Mouse (Mus musculus): ENCODE results near the gene Anxa8. TPM values are rescaled to one million over a fixed set of nuclear protein-coding genes. Genes with fewer than 3 reads are reported as not detected.

Gene Anxa8
- 0.86 TPM for polyA plus RNA-seq (2015; fragmentation: Illumina TruSeq; extraction: RNeasy Lipid Tissue Mini Kit (QIAGEN cat#74804); ENCODE audit: low read depth, low replicate concordance)

GRCm38 (mm10) chr14:34085731-34086130 is at the start of gene Anxa8:
Gene Anxa8 (plus strand): TSS chr14:34085981.

GRCm38 (mm10) chr14:34052516-34052915 is 33.3 kb upstream of the Anxa8 start, which contains the start of gene Antxrl:
Gene Antxrl (plus strand): TSS chr14:34052707.

GRCm38 (mm10) chr14:34102601-34103000 is 16.8 kb downstream of the Anxa8 start, which contains the start of gene A630023A22Rik:
Gene A630023A22Rik (minus strand): TSS chr14:34102754.

Other genes starting within 250 kb of the Anxa8 start
- 3.0 TPM for gene Gdf10, start 162.4 kb upstream of the Anxa8 start, polyA plus RNA-seq (2015; fragmentation: Illumina TruSeq; extraction: RNeasy Lipid Tissue Mini Kit (QIAGEN cat#74804); ENCODE audit: low read depth, low replicate concordance)
- gene Gdf2, start 144.9 kb upstream of the Anxa8 start, polyA plus RNA-seq (2015; fragmentation: Illumina TruSeq; extraction: RNeasy Lipid Tissue Mini Kit (QIAGEN cat#74804); ENCODE audit: low read depth, low replicate concordance) = not detected
- gene Rbp3, start 132.0 kb upstream of the Anxa8 start, polyA plus RNA-seq (2015; fragmentation: Illumina TruSeq; extraction: RNeasy Lipid Tissue Mini Kit (QIAGEN cat#74804); ENCODE audit: low read depth, low replicate concordance) = 0.10 TPM
- gene Zfp488, start 107.2 kb upstream of the Anxa8 start, polyA plus RNA-seq (2015; fragmentation: Illumina TruSeq; extraction: RNeasy Lipid Tissue Mini Kit (QIAGEN cat#74804); ENCODE audit: low read depth, low replicate concordance) = 2.4 TPM
- not detected for gene Gm30083, start 70.8 kb upstream of the Anxa8 start, polyA plus RNA-seq (2015; fragmentation: Illumina TruSeq; extraction: RNeasy Lipid Tissue Mini Kit (QIAGEN cat#74804); ENCODE audit: low read depth, low replicate concordance)
- not detected for gene Gm5460, start 69.2 kb upstream of the Anxa8 start, polyA plus RNA-seq (2015; fragmentation: Illumina TruSeq; extraction: RNeasy Lipid Tissue Mini Kit (QIAGEN cat#74804); ENCODE audit: low read depth, low replicate concordance)
- not detected for gene Antxrl, start 33.3 kb upstream of the Anxa8 start, polyA plus RNA-seq (2015; fragmentation: Illumina TruSeq; extraction: RNeasy Lipid Tissue Mini Kit (QIAGEN cat#74804); ENCODE audit: low read depth, low replicate concordance)
- not detected for gene A630023A22Rik, start 16.8 kb downstream of the Anxa8 start, polyA plus RNA-seq (2015; fragmentation: Illumina TruSeq; extraction: RNeasy Lipid Tissue Mini Kit (QIAGEN cat#74804); ENCODE audit: low read depth, low replicate concordance)
- gene Npy4r, start 66.5 kb downstream of the Anxa8 start, polyA plus RNA-seq (2015; fragmentation: Illumina TruSeq; extraction: RNeasy Lipid Tissue Mini Kit (QIAGEN cat#74804); ENCODE audit: low read depth, low replicate concordance) = not detected
- 0.83 TPM for gene Gprin2, start 115.7 kb downstream of the Anxa8 start, polyA plus RNA-seq (2015; fragmentation: Illumina TruSeq; extraction: RNeasy Lipid Tissue Mini Kit (QIAGEN cat#74804); ENCODE audit: low read depth, low replicate concordance)
- 1.1 TPM for gene Syt15, start 133.6 kb downstream of the Anxa8 start, polyA plus RNA-seq (2015; fragmentation: Illumina TruSeq; extraction: RNeasy Lipid Tissue Mini Kit (QIAGEN cat#74804); ENCODE audit: low read depth, low replicate concordance)
- 5.0 TPM for gene Shld2, start 224.5 kb downstream of the Anxa8 start, polyA plus RNA-seq (2015; fragmentation: Illumina TruSeq; extraction: RNeasy Lipid Tissue Mini Kit (QIAGEN cat#74804); ENCODE audit: low read depth, low replicate concordance)
- gene Glud1, start 224.7 kb downstream of the Anxa8 start, polyA plus RNA-seq (2015; fragmentation: Illumina TruSeq; extraction: RNeasy Lipid Tissue Mini Kit (QIAGEN cat#74804); ENCODE audit: low read depth, low replicate concordance) = 254 TPM